Mouse (Mus musculus): ENCODE results near the gene Map3k4. TPM values are rescaled to one million over a fixed set of nuclear protein-coding genes. Genes with fewer than 3 reads are reported as not detected.

The Map3k4 gene
- polyA plus RNA-seq, 2 experiments: 5.0 to 9.6 TPM

DNA sequence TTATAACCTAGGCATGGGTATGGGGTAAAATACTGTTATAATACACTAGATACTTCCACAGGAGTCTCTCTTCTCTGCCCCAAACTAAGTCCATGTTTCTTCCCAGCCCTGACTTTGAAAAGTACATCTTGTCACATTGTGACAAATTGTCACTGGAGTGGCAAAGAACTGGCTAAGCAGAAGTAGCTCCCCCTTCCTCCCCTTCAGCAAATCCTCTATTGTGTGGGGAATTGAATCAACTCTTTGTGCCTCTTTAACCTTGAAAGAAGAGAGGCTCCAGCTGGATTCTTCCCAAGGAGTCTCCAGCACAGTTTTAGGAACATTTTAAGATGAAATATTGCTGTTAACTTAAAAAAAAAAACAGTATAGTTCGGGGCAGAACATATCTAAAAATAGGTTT is 34.2 kb upstream of the Map3k4 start:
- no peaks in the 10 kb centered on the region for H3K36me3 ChIP-seq (replicated peaks; ENCODE audit: control insufficient read depth, insufficient read depth, low read depth)
- no peaks in the 10 kb centered on the region for H3K4me1 ChIP-seq (replicated peaks; ENCODE audit: control insufficient read depth in 2 of 2, insufficient read depth in 2 of 2, low read length in 1 of 2)
- 33% methylated on average over 1 of the region's 1 CpGs for whole genome bisulfite sequencing (ENCODE audit: insufficient replicate concordance)
- no peak overlapping the region for H3K9ac ChIP-seq (replicated peaks)
- no peak overlapping the region for H3K4me3 ChIP-seq (ENCODE audit: insufficient read depth in 1 of 2, low read depth in 2 of 2, low read length in 2 of 2)
- no peak overlapping the region for H3K27ac ChIP-seq
- no peaks in the 10 kb centered on the region for H3K9me3 ChIP-seq (ENCODE audit: control insufficient read depth, low read length)
- H3K27me3 ChIP-seq (ENCODE audit: control insufficient read depth, insufficient read depth, low read length): no peaks in the 10 kb centered on the region
- ATAC-seq (ENCODE audit: insufficient read depth) (no peak), DNase-seq (ENCODE audit: low read depth in 3 of 3, low spot score in 3 of 3) (no peak)
- no peak for TF ChIP-seq CTCF (IDR thresholded peaks at IDR 0.05; ENCODE audit: low read depth)
- TF ChIP-seq EP300 (IDR thresholded peaks at IDR 0.05; ENCODE audit: low read depth): no peak
- no peak overlapping the region for H3K4me2 ChIP-seq (ENCODE audit: low read depth)

DNA sequence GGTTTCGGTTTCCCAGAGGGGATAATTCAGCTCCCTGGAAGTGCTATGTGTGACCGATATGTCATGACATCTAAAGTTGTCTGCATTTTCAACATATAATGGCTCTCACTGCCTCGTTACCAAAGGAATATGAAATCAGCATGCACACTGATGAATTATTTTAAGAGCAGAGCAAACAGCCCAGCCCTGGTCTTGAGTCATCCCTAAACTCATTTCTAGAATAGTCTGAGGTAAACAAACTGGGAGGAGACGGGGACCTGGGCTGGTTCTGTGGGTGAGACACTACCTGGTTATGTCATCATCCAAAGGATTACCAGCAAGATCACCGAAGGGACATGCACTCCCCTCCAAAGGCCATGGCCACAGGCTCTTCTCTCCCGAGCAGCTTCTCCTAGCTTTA is 33.0 kb upstream of the Map3k4 start:
- TF ChIP-seq EP300 (IDR thresholded peaks at IDR 0.05; ENCODE audit: low read depth) (no peak), CTCF (IDR thresholded peaks at IDR 0.05; ENCODE audit: low read depth) (no peak)
- no peak for ATAC-seq (ENCODE audit: insufficient read depth)
- Histone ChIP-seq H3K9me3 (ENCODE audit: control insufficient read depth, low read length) (no peaks in the 10 kb centered on the region), H3K27me3 (ENCODE audit: control insufficient read depth, insufficient read depth, low read length) (no peaks in the 10 kb centered on the region), H3K27ac (no peak overlapping the region), H3K4me3 (ENCODE audit: insufficient read depth in 1 of 2, low read depth in 2 of 2, low read length in 2 of 2) (no peak overlapping the region), H3K36me3 (replicated peaks; ENCODE audit: control insufficient read depth, insufficient read depth, low read depth) (no peaks in the 10 kb centered on the region), H3K4me1 (replicated peaks; ENCODE audit: control insufficient read depth in 2 of 2, insufficient read depth in 2 of 2, low read length in 1 of 2) (no peaks in the 10 kb centered on the region), H3K9ac (replicated peaks) (no peak overlapping the region), H3K4me2 (ENCODE audit: low read depth) (no peak overlapping the region)
- DNase-seq (ENCODE audit: low read depth in 3 of 3, low spot score in 3 of 3): no peak
- WGBS (ENCODE audit: insufficient replicate concordance): 50% methylated on average over 6 of the region's 6 CpGs

DNA sequence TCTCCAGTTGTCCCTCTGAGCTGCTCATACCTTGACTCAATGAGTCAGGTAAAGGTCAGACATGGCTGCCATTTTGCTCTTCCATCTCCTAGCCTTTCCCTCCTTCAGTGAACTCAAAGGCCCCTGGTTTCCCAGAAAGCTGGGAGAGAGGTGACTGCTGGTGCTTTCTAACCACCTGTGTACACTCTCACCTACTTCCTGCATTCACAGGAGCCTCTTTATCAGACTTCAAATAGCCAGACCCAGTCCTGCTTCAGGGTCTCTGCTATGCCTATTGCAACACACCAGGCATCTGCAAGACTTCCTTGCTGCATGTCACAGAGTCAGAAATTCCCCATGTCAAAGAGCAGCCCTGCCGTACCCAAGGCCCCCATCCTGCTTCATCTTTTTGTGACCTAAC is 28.9 kb upstream of the Map3k4 start:
- Histone ChIP-seq H3K4me3 (ENCODE audit: insufficient read depth in 1 of 2, low read depth in 2 of 2, low read length in 2 of 2) (no peak overlapping the region), H3K36me3 (replicated peaks; ENCODE audit: control insufficient read depth, insufficient read depth, low read depth) (no peaks in the 10 kb centered on the region), H3K9me3 (ENCODE audit: control insufficient read depth, low read length) (no peaks in the 10 kb centered on the region), H3K27ac (no peak overlapping the region), H3K9ac (replicated peaks) (no peak overlapping the region), H3K27me3 (ENCODE audit: control insufficient read depth, insufficient read depth, low read length) (no peaks in the 10 kb centered on the region), H3K4me2 (ENCODE audit: low read depth) (no peak overlapping the region), H3K4me1 (replicated peaks; ENCODE audit: control insufficient read depth in 2 of 2, insufficient read depth in 2 of 2, low read length in 1 of 2) (no peaks in the 10 kb centered on the region)
- TF ChIP-seq EP300 (IDR thresholded peaks at IDR 0.05; ENCODE audit: low read depth): no peak
- TF ChIP-seq CTCF (IDR thresholded peaks at IDR 0.05; ENCODE audit: low read depth): no peak
- ATAC-seq (ENCODE audit: insufficient read depth): no peak
- WGBS (ENCODE audit: insufficient replicate concordance): 53% methylated on average over 1 of the region's 1 CpGs
- no peak for DNase-seq (ENCODE audit: low read depth in 3 of 3, low spot score in 3 of 3)

DNA sequence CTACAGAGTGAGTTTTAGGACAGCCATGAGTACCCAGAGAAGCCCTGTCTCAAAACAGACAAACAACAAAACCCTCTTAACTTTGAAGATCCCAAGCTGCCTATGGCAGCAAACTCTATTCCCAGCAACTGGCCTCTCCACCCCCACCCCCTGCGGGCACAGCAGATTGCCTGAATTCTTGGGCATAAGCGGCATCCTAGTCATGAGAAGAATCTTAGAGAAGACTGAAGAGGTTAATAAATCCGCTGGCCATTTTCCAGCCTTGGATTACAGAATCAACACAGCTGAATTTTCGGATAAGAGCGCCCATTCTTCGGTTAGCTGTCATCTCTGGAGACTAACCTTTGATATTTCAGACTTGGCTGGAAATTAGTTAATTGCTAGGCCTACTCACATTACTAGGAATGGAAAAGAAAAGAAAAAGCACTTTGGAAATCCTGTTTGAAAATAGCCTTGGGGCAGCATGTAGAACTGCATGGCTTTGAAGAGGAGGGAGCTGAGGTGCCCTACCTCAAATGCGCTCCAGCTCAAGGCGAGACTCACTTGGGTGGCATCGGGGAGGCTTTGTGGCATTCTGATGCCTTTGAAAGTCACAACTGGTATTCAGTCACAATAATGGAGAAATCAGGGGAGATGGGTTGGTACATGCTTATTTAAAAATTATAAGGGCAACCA is 25.2 kb upstream of the Map3k4 start:
- Histone ChIP-seq H3K27ac (no peak overlapping the region), H3K27me3 (ENCODE audit: control insufficient read depth, insufficient read depth, low read length) (no peaks in the 10 kb centered on the region), H3K9me3 (ENCODE audit: control insufficient read depth, low read length) (no peaks in the 10 kb centered on the region), H3K4me3 (ENCODE audit: insufficient read depth in 1 of 2, low read depth in 2 of 2, low read length in 2 of 2) (no peak overlapping the region), H3K4me2 (ENCODE audit: low read depth) (no peak overlapping the region), H3K4me1 (replicated peaks; ENCODE audit: control insufficient read depth in 2 of 2, insufficient read depth in 2 of 2, low read length in 1 of 2) (no peaks in the 10 kb centered on the region), H3K9ac (replicated peaks) (no peak overlapping the region), H3K36me3 (replicated peaks; ENCODE audit: control insufficient read depth, insufficient read depth, low read depth) (no peaks in the 10 kb centered on the region)
- WGBS (ENCODE audit: insufficient replicate concordance): 70% methylated on average over 9 of the region's 9 CpGs
- TF ChIP-seq EP300 (IDR thresholded peaks at IDR 0.05; ENCODE audit: low read depth) (no peak), CTCF (IDR thresholded peaks at IDR 0.05; ENCODE audit: low read depth) (no peak)
- DNase-seq (ENCODE audit: low read depth in 3 of 3, low spot score in 3 of 3) (no peak), ATAC-seq (ENCODE audit: insufficient read depth) (no peak)

DNA sequence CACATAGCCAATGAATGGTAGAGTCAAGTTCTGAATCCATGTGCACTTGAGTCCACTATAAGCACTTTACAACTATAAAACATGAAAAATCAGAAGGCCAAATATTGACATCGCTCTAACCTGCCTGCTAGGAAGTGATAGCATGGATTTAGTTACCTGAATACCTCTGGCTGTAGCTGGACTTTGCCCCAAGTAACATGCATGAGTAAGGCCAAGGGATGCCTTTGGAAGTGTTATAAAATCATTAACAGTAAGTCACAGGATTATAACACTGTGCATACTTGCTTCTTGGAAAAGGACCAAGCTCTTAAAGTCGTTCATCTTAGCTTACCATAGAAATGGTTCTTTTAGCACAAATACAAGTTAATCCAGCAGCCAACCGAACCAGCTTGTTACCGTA is 18.6 kb upstream of the Map3k4 start:
- Histone ChIP-seq H3K9ac (replicated peaks) (no peak overlapping the region), H3K4me1 (replicated peaks; ENCODE audit: control insufficient read depth in 2 of 2, insufficient read depth in 2 of 2, low read length in 1 of 2) (no peaks in the 10 kb centered on the region), H3K27ac (no peak overlapping the region), H3K27me3 (ENCODE audit: control insufficient read depth, insufficient read depth, low read length) (no peaks in the 10 kb centered on the region), H3K36me3 (replicated peaks; ENCODE audit: control insufficient read depth, insufficient read depth, low read depth) (no peaks in the 10 kb centered on the region), H3K4me2 (ENCODE audit: low read depth) (no peak overlapping the region), H3K4me3 (ENCODE audit: insufficient read depth in 1 of 2, low read depth in 2 of 2, low read length in 2 of 2) (no peak overlapping the region), H3K9me3 (ENCODE audit: control insufficient read depth, low read length) (no peaks in the 10 kb centered on the region)
- ATAC-seq (ENCODE audit: insufficient read depth): no peak
- TF ChIP-seq EP300 (IDR thresholded peaks at IDR 0.05; ENCODE audit: low read depth) (no peak), CTCF (IDR thresholded peaks at IDR 0.05; ENCODE audit: low read depth) (no peak)
- DNase-seq (ENCODE audit: low read depth in 3 of 3, low spot score in 3 of 3): no peak
- 70% methylated on average over 4 of the region's 4 CpGs for WGBS (ENCODE audit: insufficient replicate concordance)
